Mouse (Mus musculus) neural tube, embryonic 14.5 days (tissue): ENCODE data around the gene Arl14ep. TPM values are rescaled to one million over a fixed set of nuclear protein-coding genes. Genes with fewer than 3 reads are reported as not detected.
A peak's percentile ranks its signal among the peaks of the same experiment; 100 is the strongest.

Experiments
- ATAC-seq: fragments of 200-750 bp; cut with Nextera tagmentation; 2 replicates; pipeline ENCODE4 v1.8.0; 2017; ENCODE audit warnings: low read depth, mild to moderate bottlenecking, moderate TSS enrichment, moderate library complexity
- H3K27ac ChIP-seq: fragments of 300-500 bp; sonication (generic); 2 replicates; pipeline ENCODE4 v1.5.1; 2014; ENCODE audit warnings: low read depth, mild to moderate bottlenecking, control low read depth, low read length, moderate library complexity, mixed read lengths
- H3K27me3 ChIP-seq: fragments of 300-500 bp; sonication (generic); 2 replicates; pipeline ENCODE4 v1.6.1; 2014; ENCODE audit warnings: low read length; ENCODE audit not compliant: control insufficient read depth, insufficient read depth
- H3K36me3 ChIP-seq: fragments of 300-500 bp; sonication (generic); 2 replicates; pipeline ENCODE4 v1.6.1; 2014; ENCODE audit warnings: low read length, mixed read lengths; ENCODE audit not compliant: control insufficient read depth, insufficient read depth
- H3K4me1 ChIP-seq: fragments of 300-500 bp; sonication (generic); 2 replicates; pipeline ENCODE4 v1.6.1; 2014; ENCODE audit warnings: low read length; ENCODE audit not compliant: control insufficient read depth, insufficient read depth
- H3K4me2 ChIP-seq: fragments of 300-500 bp; sonication (generic); 2 replicates; pipeline ENCODE4 v1.6.1; 2014; ENCODE audit warnings: mild to moderate bottlenecking, low read depth, low read length, control low read depth
- H3K4me3 ChIP-seq: fragments of 300-500 bp; sonication (generic); 2 replicates; pipeline ENCODE4 v1.5.1; 2014; ENCODE audit warnings: low read depth, low read length, control low read depth, mixed read lengths
- H3K9ac ChIP-seq: fragments of 300-500 bp; sonication (generic); replicated peaks from 2 replicates; pipeline ENCODE4 v1.6.1; 2014; ENCODE audit warnings: low read depth, mild to moderate bottlenecking, control low read depth, low read length, mixed read lengths
- H3K9me3 ChIP-seq: fragments of 300-500 bp; sonication (generic); 2 replicates; pipeline ENCODE4 v1.6.1; 2016; ENCODE audit warnings: low read length; ENCODE audit not compliant: control insufficient read depth
- WGBS: fragments of 180-500 bp; shearing (Covaris S2); extraction: QIAGEN DNeasy Blood & Tissue Kit; methylation state at CpG from one replicate; pipeline ENCODE4 v1.1.7; 2014; 5-methylcytosine and 5-hydroxymethylcytosine counted together
- polyA plus RNA-seq: library from polyadenylated mRNA; unstranded; fragments of >200 nt; fragmentation: Nextera tagmentation; extraction: Ambion mirVana; gene quantifications from 2 replicates; pipeline ENCODE4 v1.2.1, GENCODE M21; 2014

The Arl14ep gene
- polyA plus RNA-seq, 1 experiment from 2014 or later, result 37.9 TPM

DNA sequence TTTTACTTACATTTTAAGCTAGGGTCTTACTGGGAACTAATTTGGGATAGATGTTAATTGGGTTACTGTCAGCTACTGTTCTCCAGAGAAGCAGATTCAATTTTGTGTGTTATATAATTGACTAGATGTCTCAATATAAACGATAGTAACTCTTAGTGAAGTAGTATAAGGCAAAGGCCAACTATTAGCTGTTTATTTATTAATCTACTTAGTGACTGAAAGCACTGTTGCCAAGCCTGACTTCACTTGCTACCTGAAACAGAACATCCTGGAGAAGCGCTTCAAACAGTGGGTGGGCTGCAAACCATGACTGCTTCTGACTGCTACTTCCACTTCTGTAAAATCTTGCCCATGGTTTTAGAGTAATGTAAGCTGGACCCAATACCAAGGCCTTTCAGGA lies 13.2 kb downstream of the Arl14ep start:
- H3K36me3 ChIP-seq, result peaks cover 15% of the 10 kb centered on the region
- H3K9me3 ChIP-seq, result no peaks in the 10 kb centered on the region
- no peaks in the 10 kb centered on the region for H3K4me1 ChIP-seq
- no peak overlapping the region for H3K9ac ChIP-seq
- no peak for ATAC-seq
- WGBS, result 88% methylated on average over 2 of the region's 2 CpGs
- no peaks in the 10 kb centered on the region for H3K27me3 ChIP-seq
- H3K4me3 ChIP-seq, result no peak overlapping the region
- no peak overlapping the region for H3K27ac ChIP-seq
- no peak overlapping the region for H3K4me2 ChIP-seq

GRCm38 (mm10) chr2:106960237-106960636 lies 14.0 kb downstream of the Arl14ep start:
- Histone ChIP-seq H3K9me3 (no peaks in the 10 kb centered on the region), H3K36me3 (peaks cover 9% of the 10 kb centered on the region), H3K4me3 (no peak overlapping the region), H3K4me2 (no peak overlapping the region), H3K27me3 (no peaks in the 10 kb centered on the region), H3K27ac (no peak overlapping the region), H3K4me1 (no peaks in the 10 kb centered on the region), H3K9ac (no peak overlapping the region)
- WGBS, result 41% methylated on average over 7 of the region's 7 CpGs
- no peak for ATAC-seq

DNA sequence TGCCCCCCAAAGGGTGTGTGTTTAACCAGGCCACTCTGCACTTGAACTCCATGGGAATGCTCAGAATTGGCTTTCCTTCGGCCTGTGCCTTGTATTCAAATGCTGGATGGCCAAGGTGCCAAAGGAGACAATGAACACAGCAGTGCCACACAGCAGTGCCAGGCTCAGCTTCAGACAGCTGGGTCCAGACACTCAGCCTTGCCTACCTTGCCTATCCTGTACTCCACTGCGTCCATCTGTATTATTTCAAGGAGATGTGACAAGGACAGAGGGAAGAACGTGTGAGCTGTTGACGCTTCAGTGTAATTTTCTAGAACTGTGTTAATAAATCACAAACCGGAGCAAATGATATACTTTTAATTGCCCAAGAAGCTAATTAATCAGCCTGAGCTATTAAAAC lies 14.8 kb downstream of the Arl14ep start:
- Histone ChIP-seq H3K27me3 (no peaks in the 10 kb centered on the region), H3K9ac (no peak overlapping the region), H3K9me3 (no peaks in the 10 kb centered on the region), H3K36me3 (0 out of 2 replicates have a peak, but pooled peaks cover under 1% of the 10 kb centered on the region), H3K27ac (no peak overlapping the region), H3K4me2 (no peak overlapping the region), H3K4me3 (no peak overlapping the region), H3K4me1 (no peaks in the 10 kb centered on the region)
- 76% methylated on average over 5 of the region's 5 CpGs for WGBS
- no peak for ATAC-seq

DNA sequence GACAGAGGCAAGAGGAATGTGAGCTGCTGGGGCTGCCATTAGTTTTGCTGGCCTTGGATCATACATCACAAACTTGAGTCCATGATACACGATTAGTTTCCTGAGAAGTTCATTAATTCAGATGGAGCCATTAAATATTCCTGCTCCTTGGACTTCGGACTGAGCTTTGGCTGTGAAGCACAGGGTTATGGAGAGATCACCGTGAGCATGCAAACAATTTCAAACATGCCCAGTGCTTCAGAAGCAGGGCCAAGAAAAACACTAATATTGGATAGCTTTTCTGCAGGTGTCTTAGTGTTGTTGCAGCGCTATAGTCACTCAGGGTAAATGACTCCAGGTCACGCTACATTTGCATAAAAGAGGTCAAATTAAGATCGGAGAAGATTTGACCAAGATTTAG lies 15.3 kb downstream of the Arl14ep start:
- H3K4me2 ChIP-seq, result no peak overlapping the region
- no peak overlapping the region for H3K4me3 ChIP-seq
- WGBS, result 77% methylated on average over 6 of the region's 6 CpGs
- no peaks in the 10 kb centered on the region for H3K36me3 ChIP-seq
- no peaks in the 10 kb centered on the region for H3K27me3 ChIP-seq
- H3K4me1 ChIP-seq, result no peaks in the 10 kb centered on the region
- no peaks in the 10 kb centered on the region for H3K9me3 ChIP-seq
- ATAC-seq, result no peak
- no peak overlapping the region for H3K27ac ChIP-seq
- H3K9ac ChIP-seq, result no peak overlapping the region

- Histone ChIP-seq H3K4me3 (no peak overlapping the region), H3K27me3 (no peaks in the 10 kb centered on the region), H3K9ac (no peak overlapping the region), H3K36me3 (no peaks in the 10 kb centered on the region), H3K4me2 (no peak overlapping the region), H3K9me3 (no peaks in the 10 kb centered on the region), H3K27ac (no peak overlapping the region), H3K4me1 (no peaks in the 10 kb centered on the region)
- WGBS, result 66% methylated on average over 6 of the region's 6 CpGs
- no peak for ATAC-seq
Measured at GRCm38 (mm10) chr2:106956146-106956545, 18.1 kb downstream of the Arl14ep start.

- H3K9me3 ChIP-seq, result no peaks in the 10 kb centered on the region
- H3K9ac ChIP-seq, result no peak overlapping the region
- H3K4me2 ChIP-seq, result no peak overlapping the region
- H3K36me3 ChIP-seq, result no peaks in the 10 kb centered on the region
- no peak overlapping the region for H3K27ac ChIP-seq
- 0 out of 2 replicates have a peak, but pooled peaks have one; percentile 7 for ATAC-seq
- 12% methylated on average over 10 of the region's 10 CpGs for WGBS
- no peaks in the 10 kb centered on the region for H3K4me1 ChIP-seq
- H3K27me3 ChIP-seq, result no peaks in the 10 kb centered on the region
- no peak overlapping the region for H3K4me3 ChIP-seq
Measured at GRCm38 (mm10) chr2:106955621-106956020, 18.6 kb downstream of the Arl14ep start.

DNA sequence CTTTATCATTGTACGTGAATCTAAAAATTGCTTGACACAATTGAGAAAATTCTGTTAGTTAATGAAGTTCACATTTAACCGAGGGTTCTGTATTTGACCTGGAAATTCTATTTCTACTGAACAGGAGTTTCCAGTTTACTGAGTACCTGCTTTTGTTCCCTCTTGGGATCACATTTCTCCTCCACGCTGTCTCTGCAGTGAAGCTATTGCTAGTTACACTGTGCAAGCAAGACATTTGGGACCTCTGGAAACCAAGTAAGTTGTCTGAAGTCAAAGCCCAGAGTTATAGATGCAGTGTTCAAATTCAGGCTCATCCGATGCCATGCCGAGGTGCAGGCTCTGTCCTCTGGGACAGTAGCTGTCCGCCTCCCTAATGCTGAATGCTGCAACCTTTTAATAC lies 19.2 kb downstream of the Arl14ep start:
- no peaks in the 10 kb centered on the region for H3K4me1 ChIP-seq
- H3K9me3 ChIP-seq, result no peaks in the 10 kb centered on the region
- ATAC-seq, result no peak
- no peak overlapping the region for H3K27ac ChIP-seq
- H3K4me2 ChIP-seq, result no peak overlapping the region
- no peak overlapping the region for H3K9ac ChIP-seq
- no peak overlapping the region for H3K4me3 ChIP-seq
- H3K36me3 ChIP-seq, result no peaks in the 10 kb centered on the region
- WGBS, result 53% methylated on average over 6 of the region's 6 CpGs
- H3K27me3 ChIP-seq, result no peaks in the 10 kb centered on the region

GRCm38 (mm10) chr2:106942451-106942850 lies 31.8 kb downstream of the Arl14ep start:
- no peak overlapping the region for H3K4me2 ChIP-seq
- 53% methylated on average over 1 of the region's 1 CpGs for WGBS
- no peak for ATAC-seq
- H3K27ac ChIP-seq, result no peak overlapping the region
- H3K27me3 ChIP-seq, result no peaks in the 10 kb centered on the region
- no peaks in the 10 kb centered on the region for H3K36me3 ChIP-seq
- H3K4me3 ChIP-seq, result no peak overlapping the region
- H3K4me1 ChIP-seq, result 0 out of 2 replicates have a peak, but pooled peaks cover 2% of the 10 kb centered on the region
- H3K9ac ChIP-seq, result no peak overlapping the region
- H3K9me3 ChIP-seq, result no peaks in the 10 kb centered on the region

- H3K9me3 ChIP-seq, result no peaks in the 10 kb centered on the region
- no peaks in the 10 kb centered on the region for H3K27me3 ChIP-seq
- no peaks in the 10 kb centered on the region for H3K4me1 ChIP-seq
- ATAC-seq, result no peak
- H3K9ac ChIP-seq, result no peak overlapping the region
- 91% methylated on average over 2 of the region's 2 CpGs for WGBS
- H3K36me3 ChIP-seq, result no peaks in the 10 kb centered on the region
- no peak overlapping the region for H3K27ac ChIP-seq
- no peak overlapping the region for H3K4me2 ChIP-seq
- no peak overlapping the region for H3K4me3 ChIP-seq
Measured at GRCm38 (mm10) chr2:106935681-106936080, 38.5 kb downstream of the Arl14ep start.

- Histone ChIP-seq H3K36me3 (no peaks in the 10 kb centered on the region), H3K4me2 (no peak overlapping the region), H3K4me1 (no peaks in the 10 kb centered on the region), H3K4me3 (no peak overlapping the region), H3K27ac (no peak overlapping the region), H3K9ac (no peak overlapping the region), H3K9me3 (no peaks in the 10 kb centered on the region), H3K27me3 (no peaks in the 10 kb centered on the region)
- no peak for ATAC-seq
- 55% methylated on average over 3 of the region's 3 CpGs for WGBS
Measured at GRCm38 (mm10) chr2:106929906-106930305, 44.3 kb downstream of the Arl14ep start.
